Mouse (Mus musculus) right cerebral cortex, postnatal 36 days (tissue): ENCODE measurements around the gene Syde2.
A peak's percentile ranks its signal among the peaks of the same experiment; 100 is the strongest.

ENCODE experiments used
- DNase-seq, 2 experiments: peaks; one replicate each; pipeline ENCODE4 v3.0.0; 2022; ENCODE audit warnings: low spot score in 2 of 2, mixed read lengths in 1 of 2

Syde2 gene

GRCm38 (mm10) chr3:145987268-145987969, at the start of gene Syde2:
Gene Syde2, plus strand, starts transcription at chr3:145987870.
- DNase-seq, result peak; percentile 25 to 40

GRCm38 (mm10) chr3:145938405-145939349, 49.0 kb upstream of the Syde2 start:
- DNase-seq, result no peak

GRCm38 (mm10) chr3:145939402-145939801, 48.3 kb upstream of the Syde2 start:
- no peak for DNase-seq

- DNase-seq, result no peak
These were observed 47.7 kb upstream of the Syde2 start for GRCm38 (mm10) chr3:145939971-145940370.

- peak in 1 of 2 experiments; percentile 27 for DNase-seq
These were observed 45.7 kb upstream of the Syde2 start for GRCm38 (mm10) chr3:145941971-145942370.

GRCm38 (mm10) chr3:145944348-145944747, 43.3 kb upstream of the Syde2 start:
- DNase-seq, result no peak

- no peak for DNase-seq
These were observed 41.8 kb upstream of the Syde2 start for GRCm38 (mm10) chr3:145945904-145946303.

- no peak for DNase-seq
These were observed 41.0 kb upstream of the Syde2 start for GRCm38 (mm10) chr3:145946654-145947053.

- DNase-seq, result no peak
These were observed 40.0 kb upstream of the Syde2 start for GRCm38 (mm10) chr3:145947539-145948204.

- DNase-seq, result peak; percentile 32 to 41
These were observed 37.4 kb upstream of the Syde2 start for GRCm38 (mm10) chr3:145950034-145950814.

GRCm38 (mm10) chr3:145950815-145951130, 36.9 kb upstream of the Syde2 start:
- no peak for DNase-seq

- DNase-seq, result no peak
These were observed 36.1 kb upstream of the Syde2 start for GRCm38 (mm10) chr3:145951287-145952165.

GRCm38 (mm10) chr3:145952945-145953344, 34.7 kb upstream of the Syde2 start:
- no peak for DNase-seq

GRCm38 (mm10) chr3:145953411-145953810, 34.3 kb upstream of the Syde2 start:
- DNase-seq, result no peak

- DNase-seq, result no peak
These were observed 27.8 kb upstream of the Syde2 start for GRCm38 (mm10) chr3:145959824-145960223.

- DNase-seq, result no peak
These were observed 25.3 kb upstream of the Syde2 start for GRCm38 (mm10) chr3:145962411-145962810.

GRCm38 (mm10) chr3:145963101-145964017, 24.3 kb upstream of the Syde2 start:
- no peak for DNase-seq

GRCm38 (mm10) chr3:145964018-145964387, 23.7 kb upstream of the Syde2 start:
- no peak for DNase-seq

- DNase-seq, result no peak
These were observed 23.2 kb upstream of the Syde2 start for GRCm38 (mm10) chr3:145964473-145964872.
